Mouse (Mus musculus): Measurements from ENCODE around the gene Srp68.

Srp68 gene

DNA sequence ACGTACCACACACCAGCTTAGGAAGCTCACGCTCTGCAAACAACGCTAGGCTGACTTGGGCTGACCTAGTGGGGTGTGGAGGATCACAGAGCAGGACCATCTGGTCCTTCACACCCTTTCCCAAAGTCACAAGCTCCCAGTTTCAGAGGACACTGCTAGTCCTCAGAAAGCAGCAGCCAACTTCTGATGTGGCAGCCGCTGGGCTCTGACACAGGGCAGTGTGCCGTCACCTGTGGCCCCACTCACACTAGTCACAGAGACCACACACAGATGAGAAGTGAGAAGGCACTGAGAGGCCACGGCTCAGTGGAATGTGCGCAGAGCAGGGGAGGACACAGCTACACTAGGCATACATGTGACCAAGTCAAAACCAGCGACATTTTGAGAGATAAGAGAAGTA is 23.1 kb downstream of the Srp68 start:
- no peak for DNase-seq (ENCODE audit: extremely low read depth, insufficient read length, low spot score)

DNA sequence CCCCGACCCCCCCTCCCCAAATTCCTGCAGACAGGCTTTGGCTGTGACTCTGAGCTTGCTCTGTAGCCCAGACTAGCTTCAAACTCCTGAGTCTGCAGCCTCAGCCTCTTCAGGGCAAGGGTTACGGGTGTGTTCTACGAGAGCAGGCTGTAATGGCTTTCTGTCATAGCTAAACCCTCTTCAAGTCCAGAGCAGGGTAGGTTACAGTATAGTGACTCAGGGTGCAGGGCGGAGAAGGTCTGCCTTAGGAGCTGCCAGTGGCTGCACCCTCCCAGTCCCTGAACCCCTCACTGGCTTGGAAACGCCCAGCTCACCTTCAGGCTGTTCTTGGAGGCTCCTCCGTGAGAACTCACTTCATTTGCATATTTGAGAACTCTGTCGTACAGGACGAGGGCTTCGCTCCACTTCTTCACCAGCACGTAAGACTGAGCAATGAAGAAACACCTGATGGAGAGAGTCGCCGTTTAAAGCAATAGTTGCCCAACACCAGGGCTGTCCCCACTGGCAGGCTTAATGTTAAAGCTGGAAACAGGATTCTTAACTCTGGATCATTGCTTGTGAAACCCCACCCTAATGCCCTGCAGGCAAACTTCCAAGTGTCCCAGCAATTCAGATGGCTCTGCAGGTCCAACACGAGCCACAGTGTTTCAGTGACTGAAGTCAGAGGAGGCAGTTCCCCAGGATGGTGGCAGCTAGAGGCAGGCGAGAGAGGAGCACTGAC is 26.4 kb downstream of the Srp68 start:
- DNase-seq (ENCODE audit: extremely low read depth, insufficient read length, low spot score) = no peak

DNA sequence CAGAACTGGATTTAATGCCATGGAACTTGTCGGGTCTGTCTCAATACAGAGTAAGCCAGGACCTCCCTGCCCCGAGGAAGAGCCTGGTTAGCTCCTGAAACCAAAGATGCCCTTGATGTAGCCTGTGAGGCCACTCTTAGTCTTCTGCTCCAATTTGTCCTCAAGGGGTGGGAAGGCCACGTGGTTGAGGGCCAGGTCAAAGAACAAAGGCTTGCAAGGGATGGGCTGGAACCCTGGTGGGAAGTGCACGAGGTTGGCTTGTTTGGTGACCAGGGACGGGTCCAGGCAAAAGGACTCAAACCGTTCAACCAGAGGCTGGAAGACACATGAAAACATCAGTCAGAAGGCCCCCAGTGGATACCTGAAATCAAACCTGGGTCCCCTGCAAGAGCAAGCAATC is 28.4 kb downstream of the Srp68 start:
- no peak for DNase-seq (ENCODE audit: extremely low read depth, insufficient read length, low spot score)

DNA sequence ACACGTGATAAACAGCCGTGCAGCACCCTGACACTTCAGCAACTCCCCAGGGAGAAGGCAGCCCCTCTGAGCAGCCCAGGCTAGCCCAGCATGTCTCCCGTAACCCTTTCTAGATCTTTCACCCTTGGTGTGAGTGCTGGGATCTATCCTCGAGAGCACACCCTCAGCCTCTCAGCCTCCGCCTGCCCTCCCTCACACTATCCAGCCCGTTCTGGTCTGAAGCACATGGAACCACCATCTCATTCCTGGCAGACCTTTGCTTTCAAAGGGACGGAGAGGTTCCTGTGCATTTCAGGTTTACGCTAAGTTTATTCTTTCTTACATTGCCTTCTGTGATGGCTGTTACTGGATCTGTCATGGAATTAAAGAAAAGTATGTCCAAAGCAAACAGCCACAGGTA is 29.4 kb downstream of the Srp68 start:
- no peak for DNase-seq (ENCODE audit: extremely low read depth, insufficient read length, low spot score)

GRCm38 (mm10) chr11:116241744-116242235 is 32.2 kb downstream of the Srp68 start:
- DNase-seq (ENCODE audit: extremely low read depth, insufficient read length, low spot score) = no peak

DNA sequence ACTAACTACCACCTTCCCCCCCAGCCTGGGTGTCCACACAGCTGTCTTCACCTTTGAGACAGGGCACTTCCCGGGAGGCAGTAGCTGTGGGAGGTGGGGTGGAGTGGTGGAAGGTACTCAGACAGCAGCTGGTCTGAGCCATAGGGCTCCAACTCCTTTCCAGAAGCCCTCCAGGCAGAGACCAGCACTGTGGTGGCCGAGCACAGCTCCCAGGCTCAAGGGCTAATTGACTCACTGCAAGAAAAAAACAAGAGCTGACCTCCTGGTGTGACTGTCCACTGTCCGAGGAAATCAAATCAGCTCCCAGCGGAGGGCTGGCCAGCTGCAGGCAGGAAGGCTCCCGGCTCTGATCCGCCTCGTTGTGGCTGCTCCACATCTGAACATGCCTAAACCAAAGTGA is 34.2 kb downstream of the Srp68 start:
- no peak for DNase-seq (ENCODE audit: extremely low read depth, insufficient read length, low spot score)

GRCm38 (mm10) chr11:116237742-116238395 is 36.1 kb downstream of the Srp68 start, which contains the start of gene Evpl:
Gene Evpl (minus strand): TSS chr11:116238077.
- DNase-seq (ENCODE audit: extremely low read depth, insufficient read length, low spot score) = no peak

GRCm38 (mm10) chr11:116234901-116235300 is 39.1 kb downstream of the Srp68 start:
- DNase-seq (ENCODE audit: extremely low read depth, insufficient read length, low spot score) = no peak

DNA sequence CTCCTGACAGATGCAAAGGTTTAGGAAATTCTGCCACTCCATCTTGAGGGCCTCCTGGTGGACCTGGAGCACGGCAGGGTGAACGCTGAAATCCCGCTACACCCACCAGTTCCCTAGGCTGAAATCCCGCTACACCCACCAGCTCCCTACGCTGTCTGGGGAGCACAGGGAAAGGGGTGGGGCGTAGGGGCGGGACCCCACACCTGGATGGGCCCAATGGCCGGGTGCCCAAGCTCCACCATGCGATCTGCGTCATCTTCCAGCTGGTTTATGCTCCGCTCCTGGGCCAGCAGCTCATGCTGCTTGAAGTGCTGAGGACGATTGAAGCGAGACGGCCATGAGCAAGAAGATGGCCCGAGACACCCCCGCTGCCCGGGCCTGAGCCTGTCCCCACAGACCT is 41.6 kb downstream of the Srp68 start:
- no peak for DNase-seq (ENCODE audit: extremely low read depth, insufficient read length, low spot score)

DNA sequence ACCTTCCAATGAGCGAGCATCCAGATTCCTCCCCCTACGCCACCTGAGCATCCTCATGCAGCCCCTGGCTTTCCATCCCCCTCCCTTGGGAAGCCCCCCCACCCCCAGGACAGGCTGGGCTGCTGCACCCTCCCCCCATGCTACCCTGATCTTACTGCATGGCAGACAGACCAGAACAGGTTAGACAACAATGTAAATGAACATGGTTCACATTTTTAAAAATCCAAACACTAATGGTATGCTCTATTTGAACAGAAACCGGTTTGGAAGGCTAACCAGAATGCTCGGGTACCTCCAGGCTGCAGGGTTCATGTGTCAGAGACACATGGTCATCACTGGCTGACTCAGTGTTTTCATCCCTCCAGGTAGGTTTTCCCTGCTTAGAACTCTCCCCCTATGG is 45.3 kb downstream of the Srp68 start:
- DNase-seq (ENCODE audit: extremely low read depth, insufficient read length, low spot score) = no peak

GRCm38 (mm10) chr11:116226414-116226813 is 47.6 kb downstream of the Srp68 start:
- no peak for DNase-seq (ENCODE audit: extremely low read depth, insufficient read length, low spot score)

GRCm38 (mm10) chr11:116222740-116223059 is 51.3 kb downstream of the Srp68 start:
- DNase-seq (ENCODE audit: extremely low read depth, insufficient read length, low spot score) = no peak

GRCm38 (mm10) chr11:116221931-116222739 is 51.9 kb downstream of the Srp68 start:
- no peak for DNase-seq (ENCODE audit: extremely low read depth, insufficient read length, low spot score)

GRCm38 (mm10) chr11:116219885-116220284 is 54.1 kb downstream of the Srp68 start:
- peak; percentile 50 for DNase-seq (ENCODE audit: extremely low read depth, insufficient read length, low spot score)

- DNase-seq (ENCODE audit: extremely low read depth, insufficient read length, low spot score) = peak; percentile 89
These were observed 55.1 kb downstream of the Srp68 start for GRCm38 (mm10) chr11:116218737-116219400.

DNA sequence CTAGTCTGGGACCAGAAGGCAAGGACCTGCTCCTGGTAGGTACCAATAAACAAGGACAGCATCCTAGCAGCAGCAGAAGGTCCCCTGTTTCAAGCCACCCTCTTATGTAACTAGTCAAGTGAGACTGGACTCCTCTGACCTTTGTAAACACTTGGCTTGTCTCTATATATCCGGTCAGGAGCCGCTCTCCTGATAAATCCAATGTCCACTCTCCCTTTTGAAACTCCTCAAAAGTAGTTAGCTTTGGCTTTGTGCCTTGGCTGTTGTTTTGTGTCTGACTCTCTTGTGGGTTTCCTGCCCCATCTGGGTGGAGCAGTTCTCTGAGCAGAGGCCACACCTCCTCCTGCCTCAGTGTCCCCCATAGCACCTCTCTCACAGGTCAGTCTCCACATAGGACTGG is 55.8 kb downstream of the Srp68 start:
- DNase-seq (ENCODE audit: extremely low read depth, insufficient read length, low spot score) = no peak

DNA sequence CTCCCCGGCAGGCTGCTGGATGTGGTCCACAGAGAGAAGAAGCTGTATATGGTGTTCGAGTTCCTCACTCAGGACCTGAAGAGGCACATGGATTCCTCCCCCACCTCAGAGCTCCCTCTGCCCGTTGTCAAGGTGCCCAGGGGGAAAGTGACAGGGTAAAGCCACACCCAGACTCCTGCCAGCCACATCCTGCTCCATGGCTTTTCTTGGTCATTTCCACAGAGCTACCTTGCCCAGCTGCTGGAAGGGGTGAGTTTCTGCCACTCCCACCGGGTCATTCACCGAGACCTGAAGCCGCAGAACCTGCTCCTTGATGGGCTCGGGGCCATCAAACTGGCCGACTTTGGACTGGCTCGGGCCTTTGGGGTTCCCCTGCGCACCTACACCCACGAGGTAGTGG is 57.5 kb downstream of the Srp68 start:
- DNase-seq (ENCODE audit: extremely low read depth, insufficient read length, low spot score) = no peak

- no peak for DNase-seq (ENCODE audit: extremely low read depth, insufficient read length, low spot score)
These were observed 58.0 kb downstream of the Srp68 start for GRCm38 (mm10) chr11:116215991-116216390.

GRCm38 (mm10) chr11:116215181-116215580 is 58.8 kb downstream of the Srp68 start:
- no peak for DNase-seq (ENCODE audit: extremely low read depth, insufficient read length, low spot score)

DNA sequence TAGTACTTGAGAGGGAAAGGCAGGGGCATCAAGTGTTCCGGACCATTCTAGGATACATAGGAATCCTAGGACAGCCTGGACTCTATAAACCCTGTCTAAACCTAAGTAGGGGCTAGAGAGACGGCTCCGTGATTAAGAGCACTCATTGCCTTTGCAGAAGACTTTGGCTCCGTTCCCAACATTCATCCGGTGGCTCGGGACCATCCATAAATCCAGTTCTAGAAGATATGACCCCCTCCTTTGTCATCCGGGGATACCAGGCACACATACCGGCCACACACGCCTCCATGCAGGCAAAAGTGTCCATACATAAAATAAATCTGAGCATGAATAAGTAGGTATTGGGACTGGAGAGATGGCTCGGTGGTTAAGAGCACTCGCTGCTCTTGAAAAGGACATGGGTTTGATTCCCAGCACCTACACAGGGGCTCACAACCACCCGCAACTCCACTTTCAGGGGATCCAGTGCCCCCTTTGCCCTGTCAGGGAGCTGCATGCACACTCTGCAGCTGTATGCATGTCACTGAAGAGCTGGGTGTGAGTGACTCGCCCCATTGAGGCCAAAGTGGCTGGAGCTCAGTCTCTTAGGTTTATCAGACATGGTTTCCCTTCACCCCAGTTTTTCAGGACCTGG is 60.0 kb downstream of the Srp68 start:
- DNase-seq (ENCODE audit: extremely low read depth, insufficient read length, low spot score) = no peak

DNA sequence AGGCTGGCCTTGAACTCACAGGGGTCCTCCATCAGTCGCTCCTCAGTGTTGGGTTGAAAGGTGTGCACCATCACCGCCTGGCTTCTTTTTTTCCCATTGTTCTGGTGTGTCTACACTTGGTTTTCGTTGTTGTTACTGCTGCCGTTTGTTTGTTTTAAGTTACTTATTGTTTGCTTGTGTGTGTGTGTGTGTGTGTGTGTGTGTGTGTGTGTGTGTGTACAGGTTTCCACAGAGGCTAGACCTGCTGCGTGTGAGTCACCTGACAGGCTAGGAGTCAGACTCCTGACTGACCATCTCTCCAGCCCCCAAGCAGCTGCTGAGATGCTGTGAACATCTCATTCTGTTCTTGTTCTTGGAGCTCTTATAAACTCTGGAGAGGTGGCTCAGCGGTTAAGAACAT is 61.2 kb downstream of the Srp68 start:
- DNase-seq (ENCODE audit: extremely low read depth, insufficient read length, low spot score) = no peak
